Mouse (Mus musculus): Measurements from ENCODE around the gene Fam89b. TPM values are rescaled to one million over a fixed set of nuclear protein-coding genes. Genes with fewer than 3 reads are reported as not detected.

Gene Fam89b
- polyA plus RNA-seq, 2 experiments, result 125 to 169 TPM

DNA sequence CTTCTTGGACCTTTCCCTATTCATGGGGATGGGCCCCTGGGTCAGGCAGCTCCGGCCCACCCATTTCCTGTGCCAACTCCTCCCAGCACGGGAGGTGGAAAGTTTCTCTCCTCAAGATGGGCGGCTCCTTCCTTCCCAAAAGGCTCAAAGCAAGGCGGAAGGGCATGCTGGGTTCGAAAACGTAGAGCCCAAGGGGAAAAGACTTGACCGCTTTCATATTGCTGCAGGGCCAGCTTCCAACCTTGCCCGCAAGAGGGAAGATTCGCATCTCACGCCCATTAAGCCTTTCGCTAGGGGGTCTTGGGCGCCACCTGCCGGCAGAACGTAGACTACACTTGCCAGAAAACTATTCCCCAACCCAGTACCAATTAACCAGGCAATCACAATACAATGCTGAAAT is 1.8 kb downstream of the Fam89b start:
- Histone ChIP-seq H3K4me2 (replicated peaks; ENCODE audit: low read depth, low read length, severe bottlenecking) (peak overlapping the region; percentile 88), H3K9ac (ENCODE audit: low read depth, low read length, severe bottlenecking) (peak overlapping the region; percentile 98), H3K4me1 (ENCODE audit: control insufficient read depth, insufficient read depth, low read length) (peaks cover 42% of the 10 kb centered on the region), H3K36me3 (ENCODE audit: control insufficient read depth, insufficient read depth, low read length) (peaks cover 18% of the 10 kb centered on the region), H3K27ac (replicated peaks; ENCODE audit: low read depth, low read length) (no peak overlapping the region), H3K9me3 (ENCODE audit: control insufficient read depth, low read length) (no peaks in the 10 kb centered on the region), H3K4me3 (replicated peaks; ENCODE audit: low read length) (peak overlapping the region; percentile 91), H3K27me3 (ENCODE audit: control insufficient read depth, insufficient read depth, low read length) (no peaks in the 10 kb centered on the region)
- 2% methylated on average over 14 of the region's 14 CpGs for WGBS
- peak; percentile 88 for DNase-seq (ENCODE audit: low spot score)
- no peak for ATAC-seq (ENCODE audit: low FRiP score, low read depth)
- no peak for TF ChIP-seq POLR2A (IDR thresholded peaks at IDR 0.05; ENCODE audit: borderline replicate concordance, extremely low read depth, insufficient read depth, insufficient read length)

DNA sequence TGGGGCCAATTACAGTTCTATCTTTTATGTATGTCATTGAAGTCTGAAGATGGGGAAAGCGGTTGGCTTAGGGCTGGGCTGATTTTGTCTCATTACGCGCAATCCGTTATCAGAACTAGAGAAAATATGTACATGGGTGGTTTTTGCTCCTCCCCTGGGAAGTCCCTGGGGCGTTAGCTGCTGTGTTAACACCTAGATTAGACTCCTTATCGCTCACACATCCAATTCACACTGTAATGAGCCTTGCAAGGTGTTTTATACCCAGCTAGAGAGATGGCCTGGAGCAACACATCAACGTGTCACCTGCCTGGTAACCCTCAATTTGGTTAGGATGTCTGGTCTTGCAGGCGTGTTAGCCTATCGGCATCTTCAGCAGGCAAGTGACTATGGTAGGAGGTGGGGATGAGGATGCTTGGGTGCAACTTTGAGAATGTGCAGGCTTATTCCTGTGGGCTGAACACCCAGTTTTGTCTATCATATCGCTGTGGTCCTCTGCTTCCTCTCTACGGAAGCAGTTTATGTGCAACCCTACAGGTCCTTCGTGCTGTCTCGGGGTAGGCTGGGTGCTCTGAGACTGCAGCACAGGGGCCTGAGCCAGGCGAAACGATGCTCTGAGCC is 2.4 kb downstream of the Fam89b start:
- Histone ChIP-seq H3K9me3 (ENCODE audit: control insufficient read depth, low read length) (no peaks in the 10 kb centered on the region), H3K9ac (ENCODE audit: low read depth, low read length, severe bottlenecking) (peak overlapping the region; percentile 35), H3K4me1 (ENCODE audit: control insufficient read depth, insufficient read depth, low read length) (peaks cover 42% of the 10 kb centered on the region), H3K36me3 (ENCODE audit: control insufficient read depth, insufficient read depth, low read length) (peaks cover 24% of the 10 kb centered on the region), H3K4me2 (replicated peaks; ENCODE audit: low read depth, low read length, severe bottlenecking) (peak overlapping the region; percentile 88), H3K4me3 (replicated peaks; ENCODE audit: low read length) (peak overlapping the region; percentile 91), H3K27me3 (ENCODE audit: control insufficient read depth, insufficient read depth, low read length) (no peaks in the 10 kb centered on the region), H3K27ac (replicated peaks; ENCODE audit: low read depth, low read length) (no peak overlapping the region)
- WGBS, result 74% methylated on average over 15 of the region's 15 CpGs
- no peak for ATAC-seq (ENCODE audit: low FRiP score, low read depth)
- TF ChIP-seq POLR2A (IDR thresholded peaks at IDR 0.05; ENCODE audit: borderline replicate concordance, extremely low read depth, insufficient read depth, insufficient read length), result no peak
- no peak for DNase-seq (ENCODE audit: low spot score)

DNA sequence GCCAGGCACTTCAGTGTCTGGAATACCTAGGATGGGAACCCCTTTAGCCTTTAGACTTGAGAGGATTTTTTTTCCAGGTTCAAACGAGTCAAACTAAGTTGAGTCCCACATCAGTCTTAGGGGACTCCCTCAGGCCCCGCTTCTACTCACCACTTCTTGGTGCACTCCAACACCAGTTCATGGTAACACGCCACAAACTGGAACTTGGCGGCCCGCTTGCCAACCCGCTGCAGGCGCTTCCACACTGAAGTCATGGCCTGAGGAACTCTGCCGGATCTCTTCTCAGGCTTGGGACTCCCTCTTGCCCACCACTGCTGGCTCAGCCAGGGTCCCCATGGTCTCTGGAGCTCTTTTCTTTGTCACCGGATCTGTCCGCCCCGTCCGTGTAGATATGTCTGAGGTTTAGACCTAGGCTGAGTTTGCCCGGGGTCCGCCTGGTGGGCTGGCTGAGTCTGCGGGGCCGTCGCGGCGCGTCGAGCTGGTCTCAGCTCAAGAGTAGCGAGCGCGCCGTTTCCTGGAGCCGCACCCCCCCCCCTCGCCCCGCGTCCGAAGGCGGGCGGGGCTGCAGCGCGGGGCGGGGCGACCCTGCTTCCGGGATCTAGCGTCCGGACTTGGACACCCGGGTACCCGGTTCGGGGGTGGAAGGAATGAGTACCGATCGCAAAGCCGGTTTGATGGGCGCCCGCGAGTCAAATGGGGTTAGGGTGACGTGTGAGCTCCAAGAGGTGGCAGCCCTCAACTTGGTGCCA is 3.5 kb downstream of the Fam89b start, which contains the start of gene Ehbp1l1:
Gene Ehbp1l1, minus strand, starts transcription at position 551 of the 749 bp plus-strand sequence.
- Histone ChIP-seq H3K4me1 (ENCODE audit: control insufficient read depth, insufficient read depth, low read length) (peaks cover 37% of the 10 kb centered on the region), H3K27me3 (ENCODE audit: control insufficient read depth, insufficient read depth, low read length) (no peaks in the 10 kb centered on the region), H3K9me3 (ENCODE audit: control insufficient read depth, low read length) (no peaks in the 10 kb centered on the region), H3K36me3 (ENCODE audit: control insufficient read depth, insufficient read depth, low read length) (peaks cover 35% of the 10 kb centered on the region), H3K4me2 (replicated peaks; ENCODE audit: low read depth, low read length, severe bottlenecking) (peak within 1 kb of the TSS; percentile 88), H3K27ac (replicated peaks; ENCODE audit: low read depth, low read length) (peak within 1 kb of the TSS; percentile 33; the same call in 1 of the 2 replicates), H3K9ac (ENCODE audit: low read depth, low read length, severe bottlenecking) (peak within 1 kb of the TSS; percentile 60), H3K4me3 (replicated peaks; ENCODE audit: low read length) (peak within 1 kb of the TSS; percentile 91)
- DNase-seq (ENCODE audit: low spot score) (peak; percentile 49), ATAC-seq (ENCODE audit: low FRiP score, low read depth) (no peak)
- 14% methylated on average over 36 of the region's 49 CpGs for WGBS
- TF ChIP-seq POLR2A (IDR thresholded peaks at IDR 0.05; ENCODE audit: borderline replicate concordance, extremely low read depth, insufficient read depth, insufficient read length), result no peak

DNA sequence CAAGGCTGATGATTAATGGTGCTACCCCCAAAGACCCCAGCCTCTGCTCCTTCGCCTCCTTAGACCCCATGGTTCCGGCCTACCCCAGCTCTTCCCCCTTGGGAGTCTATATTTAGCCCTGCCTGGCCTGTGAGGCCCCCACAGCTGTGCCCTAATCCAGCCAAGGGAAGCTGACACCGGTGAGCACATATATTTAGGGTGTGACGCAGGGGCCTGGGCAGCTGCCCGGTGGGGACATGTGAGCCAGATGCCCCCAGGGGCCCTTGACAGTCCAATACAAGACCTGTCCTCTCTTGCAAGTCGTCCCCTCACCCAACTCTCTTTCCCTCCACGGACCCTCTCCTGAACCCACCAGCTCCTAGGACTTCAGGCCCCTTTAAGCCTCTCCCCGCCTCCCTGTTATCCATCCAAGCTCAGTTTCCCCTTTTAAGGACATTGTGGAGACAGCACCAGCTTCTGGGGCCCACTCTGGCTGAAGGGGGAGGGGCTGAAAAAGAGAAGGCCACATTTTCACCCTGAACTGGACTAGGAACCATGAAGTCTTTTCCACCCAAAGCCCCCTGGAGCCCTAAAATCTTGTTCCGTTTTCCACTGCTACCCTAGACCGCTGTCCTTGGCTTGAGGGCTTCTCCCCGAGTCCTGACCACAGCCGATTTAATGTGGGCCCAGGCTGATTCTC is 4.3 kb downstream of the Fam89b start:
- Histone ChIP-seq H3K9ac (ENCODE audit: low read depth, low read length, severe bottlenecking) (peak overlapping the region; percentile 60), H3K4me3 (replicated peaks; ENCODE audit: low read length) (peak overlapping the region; percentile 41), H3K4me1 (ENCODE audit: control insufficient read depth, insufficient read depth, low read length) (peaks cover 32% of the 10 kb centered on the region), H3K9me3 (ENCODE audit: control insufficient read depth, low read length) (no peaks in the 10 kb centered on the region), H3K4me2 (replicated peaks; ENCODE audit: low read depth, low read length, severe bottlenecking) (peak overlapping the region; percentile 61), H3K36me3 (ENCODE audit: control insufficient read depth, insufficient read depth, low read length) (peaks cover 39% of the 10 kb centered on the region), H3K27me3 (ENCODE audit: control insufficient read depth, insufficient read depth, low read length) (no peaks in the 10 kb centered on the region), H3K27ac (replicated peaks; ENCODE audit: low read depth, low read length) (0 out of 2 replicates have a peak overlapping the region, but pooled peaks have one; percentile 33)
- peak; percentile 64 for DNase-seq (ENCODE audit: low spot score)
- 74% methylated on average over 12 of the region's 12 CpGs for WGBS
- TF ChIP-seq POLR2A (IDR thresholded peaks at IDR 0.05; ENCODE audit: borderline replicate concordance, extremely low read depth, insufficient read depth, insufficient read length), result no peak
- ATAC-seq (ENCODE audit: low FRiP score, low read depth), result peak; percentile 35

DNA sequence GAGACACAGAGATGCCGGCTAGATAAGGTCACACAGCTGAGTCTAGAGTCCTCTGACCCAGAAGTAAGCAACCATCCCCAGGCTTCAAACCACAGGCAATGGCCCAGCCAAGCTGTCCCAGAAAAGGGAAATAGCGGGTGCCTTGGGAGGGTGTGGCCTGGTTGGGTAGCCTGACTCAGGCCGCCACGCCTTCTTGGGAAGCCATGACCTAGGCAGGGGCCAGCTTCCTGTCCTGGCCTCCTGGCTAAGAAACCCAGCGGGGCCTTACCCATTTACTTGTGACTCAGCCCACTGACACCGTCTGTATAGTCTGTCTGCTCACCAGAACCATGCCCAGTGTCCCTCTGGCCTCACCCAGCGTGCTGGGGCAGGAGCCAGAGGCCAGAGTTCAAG is 4.9 kb downstream of the Fam89b start:
- Histone ChIP-seq H3K9me3 (ENCODE audit: control insufficient read depth, low read length) (no peaks in the 10 kb centered on the region), H3K9ac (ENCODE audit: low read depth, low read length, severe bottlenecking) (peak overlapping the region; percentile 5; the same call in 1 of the 2 replicates), H3K27me3 (ENCODE audit: control insufficient read depth, insufficient read depth, low read length) (no peaks in the 10 kb centered on the region), H3K4me2 (replicated peaks; ENCODE audit: low read depth, low read length, severe bottlenecking) (peak overlapping the region; percentile 61; the same call in 1 of the 2 replicates), H3K27ac (replicated peaks; ENCODE audit: low read depth, low read length) (no peak overlapping the region), H3K36me3 (ENCODE audit: control insufficient read depth, insufficient read depth, low read length) (peaks cover 41% of the 10 kb centered on the region), H3K4me1 (ENCODE audit: control insufficient read depth, insufficient read depth, low read length) (peaks cover 29% of the 10 kb centered on the region), H3K4me3 (replicated peaks; ENCODE audit: low read length) (peak overlapping the region; percentile 41; the same call in 1 of the 2 replicates)
- 66% methylated on average over 7 of the region's 7 CpGs for WGBS
- no peak for ATAC-seq (ENCODE audit: low FRiP score, low read depth)
- no peak for DNase-seq (ENCODE audit: low spot score)
- no peak for TF ChIP-seq POLR2A (IDR thresholded peaks at IDR 0.05; ENCODE audit: borderline replicate concordance, extremely low read depth, insufficient read depth, insufficient read length)
